Mouse (Mus musculus) MEL-GATA-1-ER (cell line): ENCODE results near the gene Olfr1054.
"Not testable (repeated sequence)": the region's sequence is repeated elsewhere in the genome, so short reads cannot be mapped to it uniquely, and the experiment has no call there.

Experiments used
- DNase-seq: peaks from one replicate; pipeline ENCODE4 v3.0.0-alpha.2; 2012; ENCODE audit warnings: low read depth; ENCODE audit errors: extremely low read depth

Olfr1054 gene

GRCm38 (mm10) chr2:86335333-86335732 is at the start of gene Olfr1054:
Gene Olfr1054 (minus strand): TSS chr2:86335433.
- no peak for DNase-seq

GRCm38 (mm10) chr2:86378293-86378692 is 43.1 kb upstream of the Olfr1054 start, which contains the start of gene Olfr1057:
Gene Olfr1057 (minus strand): TSS chr2:86378393.
- no peak for DNase-seq

- DNase-seq, result not testable (repeated sequence)
Observed at GRCm38 (mm10) chr2:86366342-86366741, 31.1 kb upstream of the Olfr1054 start.

- no peak for DNase-seq
Observed at GRCm38 (mm10) chr2:86362369-86362768, 27.1 kb upstream of the Olfr1054 start, which contains the start of gene Olfr1056. Gene Olfr1056 (minus strand): TSS chr2:86362469.

- DNase-seq, result not testable (repeated sequence)
Observed at GRCm38 (mm10) chr2:86351751-86352150, 16.5 kb upstream of the Olfr1054 start.

- no peak for DNase-seq
Observed at GRCm38 (mm10) chr2:86350184-86350583, 15.0 kb upstream of the Olfr1054 start, which contains the start of gene Olfr1055. Gene Olfr1055 (minus strand): TSS chr2:86350284.

GRCm38 (mm10) chr2:86315184-86315583 is 20.0 kb downstream of the Olfr1054 start, which contains the start of gene Olfr1053:
Gene Olfr1053 (minus strand): TSS chr2:86315284.
- DNase-seq, result no peak

GRCm38 (mm10) chr2:86292155-86292554 is 43.1 kb downstream of the Olfr1054 start, which contains the start of gene Olfr1052:
Gene Olfr1052 (plus strand): TSS chr2:86292455.
- DNase-seq, result no peak
